Mouse (Mus musculus) kidney, adult 2 months (tissue): Measurements from ENCODE around the gene Jmjd6.

ENCODE experiments used
- CTCF ChIP-seq: fragments of 200-500 bp; conservative IDR thresholded peaks from 2 replicates; pipeline ENCODE4 v1.5.1; 2011; ENCODE audit warnings: low read depth, mild to moderate bottlenecking, control low read depth, low read length, moderate library complexity, mixed read lengths; ENCODE audit not compliant: insufficient read depth, insufficient read length
- POLR2A ChIP-seq: fragments of 200-500 bp; IDR thresholded peaks from one replicate; pipeline ENCODE4 v1.6.1; 2011; ENCODE audit warnings: low read depth, low read length, control low read depth

DNA sequence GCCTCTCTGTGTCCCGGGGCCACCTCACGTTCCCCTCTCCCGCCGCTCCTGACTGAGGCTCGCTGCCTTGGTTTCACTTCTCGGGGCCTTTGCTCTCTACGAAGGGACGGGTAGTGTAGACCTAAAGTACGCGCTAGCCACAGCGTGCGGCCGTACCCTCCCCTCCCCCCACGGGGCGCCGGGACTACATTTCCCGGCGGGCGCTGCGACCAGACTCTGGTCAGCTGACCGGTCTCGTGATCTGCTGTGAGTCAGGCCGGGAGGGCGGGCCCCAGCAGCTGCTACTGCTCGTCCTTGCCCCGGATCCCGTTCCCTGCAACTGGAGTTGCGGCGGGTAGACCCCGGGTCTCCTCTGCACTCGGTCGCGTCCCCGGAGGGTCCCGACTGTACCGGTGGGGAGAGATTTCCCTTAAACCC, 10.3 kb upstream of the Jmjd6 start:
- TF ChIP-seq CTCF: no peak
- peak; percentile 62 for TF ChIP-seq POLR2A
